Mouse (Mus musculus) lung, adult 2 months (tissue): ENCODE measurements at regions not wholly inside any gene's neighbourhood (a gene's known extent, or its start where the extent isn't known, plus 50 kb on each side); places are given as distances from the start of the nearest gene placed in this dataset.

Experiments
- CTCF ChIP-seq: fragments of 200-500 bp; IDR thresholded peaks from 2 replicates; pipeline ENCODE4 v1.5.1; 2011; ENCODE audit warnings: mild to moderate bottlenecking, low read length, control low read depth; ENCODE audit not compliant: insufficient read depth
- POLR2A ChIP-seq: fragments of 200-500 bp; IDR thresholded peaks from 2 replicates; pipeline ENCODE4 v1.6.1; 2011; ENCODE audit warnings: low read depth, mild to moderate bottlenecking, control low read depth, low read length, borderline replicate concordance; ENCODE audit errors: extremely low read depth

- TF ChIP-seq POLR2A (no peak), CTCF (no peak)
These were observed 70.0 kb upstream of the Tmem72 start for GRCm38 (mm10) chr6:116786553-116787335.
